Mouse (Mus musculus) myocyte (in vitro differentiated cells): ENCODE results near the gene Shisa7.

Source experiments
- E2F4 ChIP-seq: IDR thresholded peaks from one replicate; pipeline ENCODE4 v1.6.1; 2011; ENCODE audit warnings: mild to moderate bottlenecking, control low read depth, moderate library complexity; ENCODE audit not compliant: insufficient read depth
- MYOG ChIP-seq, 3 experiments: IDR thresholded peaks; one replicate each; pipeline ENCODE4 v1.6.1; 2011; ENCODE audit warnings: control low read depth in 2 of 3, low read depth in 2 of 3, mild to moderate bottlenecking in 2 of 3; ENCODE audit not compliant: insufficient read length in 2 of 3, control insufficient read depth in 1 of 3, insufficient read depth in 1 of 3
- POLR2A ChIP-seq: IDR thresholded peaks from one replicate; pipeline ENCODE4 v1.6.1; 2011; ENCODE audit warnings: low read depth, mild to moderate bottlenecking, control low read depth, moderate library complexity; ENCODE audit not compliant: insufficient read length
- USF1 ChIP-seq: IDR thresholded peaks from one replicate; pipeline ENCODE4 v1.6.1; 2011; ENCODE audit warnings: low read depth, mild to moderate bottlenecking, control low read depth, moderate library complexity

GRCm38 (mm10) chr7:4830476-4830875, 14.0 kb downstream of the Shisa7 start:
- TF ChIP-seq POLR2A (no peak), USF1 (no peak), E2F4 (no peak), MYOG (IDR thresholded peaks at IDR 0.05; ENCODE audit: control insufficient read depth in 1 of 3, insufficient read depth in 1 of 3, insufficient read length in 2 of 3, low read depth in 2 of 3) (no peak)
